Mouse (Mus musculus) NIH3T3 (cell line): ENCODE data around the gene Pmm2.
A peak's percentile ranks its signal among the peaks of the same experiment; 100 is the strongest.

Source experiments
- DNase-seq: peaks from one replicate; pipeline ENCODE4 v3.0.0-alpha.2; 2012; ENCODE audit warnings: low read depth

Gene Pmm2

DNA sequence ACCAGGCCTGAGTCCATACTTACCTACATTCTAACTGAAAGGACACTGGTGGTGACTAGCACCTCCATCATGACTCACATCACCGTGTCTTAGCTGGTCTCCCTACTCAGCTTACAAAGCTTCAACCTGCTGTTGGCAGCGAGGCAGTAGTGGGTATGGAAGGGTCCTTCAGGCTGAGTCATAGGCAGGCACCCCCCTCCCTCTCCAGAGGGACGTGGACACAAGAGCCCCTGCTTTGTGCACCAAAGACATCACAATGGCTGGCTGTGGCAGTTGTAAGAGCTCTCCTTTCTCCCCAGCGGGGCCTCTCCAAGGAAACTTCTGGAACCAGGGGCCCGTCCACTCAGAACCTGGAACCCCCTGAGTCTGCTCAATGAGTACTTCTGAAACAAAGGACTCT lies 43.0 kb downstream of the Pmm2 start, which contains the start of gene Gm5767:
Gene Gm5767 (plus strand): TSS at position 301 of the 400 bp plus-strand sequence.
- DNase-seq, result no peak

DNA sequence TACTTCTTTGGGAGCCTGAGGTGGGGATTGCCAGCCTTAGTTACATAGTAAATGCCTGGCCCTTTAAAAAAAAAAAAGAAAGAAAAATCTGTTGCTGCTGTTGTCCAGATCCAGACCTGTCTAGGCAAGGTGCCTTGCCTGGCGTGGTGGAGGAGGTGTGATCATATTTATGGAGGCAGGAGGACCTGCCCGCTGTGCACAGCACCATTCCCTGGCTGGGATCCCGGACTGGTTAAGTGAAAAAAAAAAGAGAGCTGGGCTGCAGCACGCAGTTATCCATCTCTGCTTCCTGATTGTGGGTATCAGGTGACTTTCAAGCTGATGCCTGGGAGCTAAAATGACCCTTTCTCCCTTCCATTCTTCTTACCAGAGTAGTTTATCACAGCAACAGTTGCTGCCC lies 47.6 kb downstream of the Pmm2 start:
- DNase-seq, result no peak

DNA sequence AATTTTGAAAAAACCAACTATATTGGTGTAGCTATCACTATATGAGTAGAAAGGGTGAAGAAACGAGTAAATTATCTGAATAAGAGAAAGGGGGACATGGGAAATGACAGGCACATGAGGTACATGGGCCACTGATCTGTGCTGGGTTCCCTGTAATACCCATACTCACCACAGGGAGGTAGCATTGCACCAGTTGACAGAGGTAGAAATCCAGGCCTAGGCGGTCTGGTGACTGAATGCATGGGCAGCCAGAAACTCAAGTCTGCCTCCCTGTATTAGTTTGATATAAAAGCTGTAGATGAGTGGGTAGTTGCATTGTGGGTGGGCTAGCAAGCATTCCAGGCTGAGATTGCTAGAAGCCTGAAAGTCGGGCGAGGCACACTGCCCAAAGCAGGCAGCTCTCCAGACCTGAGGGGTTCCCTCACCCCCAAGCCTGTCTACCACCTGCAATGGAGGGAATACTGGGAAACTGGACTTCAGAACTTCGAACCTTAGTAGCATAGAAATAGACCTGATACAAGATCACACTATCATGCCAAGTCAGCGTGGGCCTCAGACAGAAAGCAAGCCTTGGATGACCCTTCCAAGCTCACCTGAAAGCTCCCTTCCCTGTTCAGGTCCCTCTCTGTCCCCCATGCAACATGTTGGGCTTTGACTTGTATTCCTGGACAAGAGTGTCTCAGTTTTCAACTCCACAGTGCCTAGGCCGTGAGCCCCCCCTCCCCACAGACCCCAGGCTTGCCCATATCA lies 48.8 kb downstream of the Pmm2 start:
- peak; percentile 86 for DNase-seq

DNA sequence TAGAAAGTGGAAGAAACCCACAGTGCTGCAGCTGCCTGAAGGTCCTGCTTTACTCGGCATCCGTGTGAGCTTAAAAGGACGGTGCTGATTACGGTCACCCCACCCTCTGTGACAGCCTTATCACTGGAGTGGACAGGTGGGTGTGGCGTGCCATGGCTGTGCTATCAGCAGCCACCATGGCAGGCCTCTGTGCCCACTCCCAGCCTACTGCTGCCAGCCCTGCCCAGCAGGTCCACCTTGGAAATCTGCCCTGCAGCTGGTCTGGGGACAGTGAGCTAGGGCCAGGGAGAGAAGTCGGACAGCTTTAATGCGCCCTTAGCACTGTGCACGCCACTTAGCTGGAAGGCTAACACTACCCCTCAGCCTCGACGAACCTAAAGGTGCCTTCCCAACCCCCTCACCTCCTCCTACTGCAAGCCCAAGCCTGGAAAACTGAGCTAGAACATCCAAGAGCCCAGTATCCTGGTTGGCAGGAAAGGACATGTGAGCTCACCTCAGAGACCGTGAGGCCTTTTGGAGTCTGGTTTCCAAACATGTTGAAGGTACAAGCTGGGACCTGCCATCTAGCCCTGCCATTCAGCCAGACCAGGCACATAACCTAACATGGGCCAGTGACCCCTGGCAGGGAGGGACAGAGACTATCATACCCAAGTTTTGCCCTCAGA lies 49.5 kb downstream of the Pmm2 start:
- no peak for DNase-seq

DNA sequence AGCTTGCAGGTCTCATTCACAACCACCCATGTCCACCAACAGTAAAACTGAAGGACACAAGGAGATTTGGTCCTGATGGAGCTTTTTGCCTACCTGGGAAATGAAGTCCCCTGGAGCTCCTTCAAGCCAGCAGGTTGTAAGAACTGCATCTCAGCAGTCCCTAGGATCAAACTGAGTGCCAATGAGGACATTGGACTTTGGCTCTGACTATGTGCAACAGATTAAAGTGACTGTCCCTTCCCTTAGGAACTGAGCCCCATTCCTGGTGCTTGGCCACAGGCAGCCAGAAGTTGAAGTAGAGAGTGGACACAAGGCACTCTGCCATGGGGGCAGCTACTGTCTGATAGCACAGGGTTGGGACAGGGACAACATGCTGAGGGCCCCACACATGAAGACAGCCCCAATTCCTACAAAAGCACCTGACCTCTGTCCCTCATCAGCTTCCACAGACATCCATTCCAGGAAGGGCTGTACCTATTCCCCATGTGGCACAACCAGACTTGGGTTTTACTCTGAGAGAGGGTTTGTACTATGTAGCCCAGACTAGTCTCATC lies 50.2 kb downstream of the Pmm2 start:
- no peak for DNase-seq

DNA sequence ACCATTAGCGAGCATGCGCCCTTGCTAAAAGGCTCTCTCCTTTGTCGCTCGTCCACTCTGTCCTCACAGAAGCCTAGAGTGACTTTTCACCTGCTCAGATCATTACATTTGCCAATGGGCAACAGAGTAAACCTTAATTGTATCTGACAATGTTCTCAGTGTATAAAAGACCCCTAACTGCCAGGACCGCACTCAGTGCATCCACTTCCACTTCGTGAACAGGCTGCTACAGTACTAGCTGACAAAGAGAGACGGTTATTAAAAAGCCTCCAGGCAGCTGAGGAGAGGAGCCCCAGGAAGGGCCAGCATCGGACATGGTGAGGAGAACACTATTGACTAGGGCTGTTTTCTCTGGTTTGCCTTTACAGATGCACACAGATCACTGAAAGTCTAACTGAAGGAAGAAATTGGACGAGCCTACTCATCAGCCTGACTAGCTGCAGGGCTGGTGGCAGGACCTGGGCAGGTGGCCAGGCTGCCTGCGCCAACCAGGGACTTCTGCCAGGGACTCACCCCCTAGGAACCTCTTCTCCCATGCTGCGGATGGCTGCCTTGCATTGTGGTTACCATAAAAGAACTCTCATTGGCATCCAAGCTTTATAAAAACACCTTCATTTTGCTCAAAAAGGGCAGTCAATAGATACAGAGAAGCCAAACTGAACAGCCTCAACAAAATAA lies 52.6 kb downstream of the Pmm2 start:
- DNase-seq, result peak; percentile 52

DNA sequence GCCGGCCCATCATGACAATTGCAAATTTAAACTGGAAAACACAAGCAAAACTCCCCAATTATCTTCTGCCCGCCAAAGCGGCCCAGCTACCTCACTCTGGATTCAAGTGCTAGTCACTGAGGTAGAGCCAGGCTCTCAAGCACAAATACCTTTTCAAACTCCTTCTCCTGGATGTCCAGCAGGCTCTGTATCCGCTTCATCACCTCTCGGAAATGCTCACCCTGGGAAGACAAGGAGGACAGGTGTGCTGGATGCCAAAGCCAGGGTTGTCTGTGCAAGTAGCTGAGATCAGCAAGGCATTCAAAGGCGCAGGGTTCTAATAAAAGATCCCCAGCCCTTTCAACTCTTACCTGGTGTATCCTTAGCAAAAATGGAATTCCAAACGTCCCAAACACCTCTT lies 53.7 kb downstream of the Pmm2 start:
- no peak for DNase-seq

DNA sequence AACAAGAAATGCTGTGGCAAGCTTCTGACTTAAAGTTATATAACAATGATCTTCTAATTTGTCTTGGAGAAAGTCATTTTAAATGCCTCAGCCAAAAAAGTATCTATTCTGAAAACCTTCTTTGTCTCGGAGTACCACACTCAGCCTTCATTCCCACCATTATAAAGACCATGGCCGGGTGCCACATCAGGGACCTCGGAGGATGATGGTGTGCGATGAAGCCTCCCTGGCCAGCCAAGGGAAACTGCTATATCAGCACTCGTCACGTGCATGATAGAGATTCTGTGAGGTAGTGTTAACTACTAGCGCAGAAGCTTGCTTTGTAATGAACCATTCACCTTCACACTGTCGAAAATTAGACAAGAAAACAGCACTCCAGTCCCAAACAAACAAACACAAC lies 62.1 kb downstream of the Pmm2 start:
- DNase-seq, result no peak

DNA sequence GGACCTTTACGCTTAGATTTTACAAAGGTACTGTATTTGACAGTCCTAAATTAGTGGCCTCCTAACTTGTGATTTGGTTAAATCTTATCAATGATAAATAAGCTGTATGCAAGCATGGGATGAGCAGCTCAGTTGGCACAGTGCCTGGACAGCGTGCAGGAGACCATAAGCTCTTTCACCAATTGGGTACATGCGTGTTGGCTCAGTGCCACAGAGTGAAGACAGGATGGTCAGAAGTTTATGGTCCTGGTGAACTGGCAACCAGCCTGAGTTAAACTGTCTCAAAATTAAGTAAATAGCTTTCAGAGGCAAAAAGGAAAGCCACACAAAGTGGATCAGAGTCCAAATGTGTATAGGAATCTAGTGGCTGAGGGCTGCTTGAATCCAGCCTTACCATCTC lies 63.1 kb downstream of the Pmm2 start:
- DNase-seq, result peak; percentile 33

DNA sequence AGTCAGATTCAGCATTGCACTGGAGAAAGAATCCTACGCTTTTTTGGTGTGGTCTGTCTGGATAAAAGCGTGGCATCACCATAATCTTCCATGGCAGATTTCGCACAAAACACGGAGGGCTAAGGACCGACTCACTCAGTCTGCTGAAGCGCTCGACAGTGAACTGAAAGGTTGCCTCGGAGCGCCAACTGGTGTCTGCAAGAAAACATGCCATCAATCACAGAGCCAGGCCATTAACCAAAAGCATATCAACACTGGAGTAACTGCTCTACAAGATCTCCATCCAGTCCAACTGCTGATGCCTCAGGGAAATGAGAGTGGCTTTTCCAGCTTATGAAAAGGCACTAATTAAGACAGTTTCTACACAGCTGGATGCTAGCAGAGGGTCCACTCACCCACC lies 74.5 kb downstream of the Pmm2 start:
- DNase-seq, result peak; percentile 23
